Mouse (Mus musculus): ENCODE data around the gene Abcb9. TPM values are rescaled to one million over a fixed set of nuclear protein-coding genes. Genes with fewer than 3 reads are reported as not detected.
A peak's percentile ranks its signal among the peaks of the same experiment; 100 is the strongest.

Abcb9 gene
- total RNA-seq, 2 experiments from 2014 or later, result 3.5 to 5.2 TPM

DNA sequence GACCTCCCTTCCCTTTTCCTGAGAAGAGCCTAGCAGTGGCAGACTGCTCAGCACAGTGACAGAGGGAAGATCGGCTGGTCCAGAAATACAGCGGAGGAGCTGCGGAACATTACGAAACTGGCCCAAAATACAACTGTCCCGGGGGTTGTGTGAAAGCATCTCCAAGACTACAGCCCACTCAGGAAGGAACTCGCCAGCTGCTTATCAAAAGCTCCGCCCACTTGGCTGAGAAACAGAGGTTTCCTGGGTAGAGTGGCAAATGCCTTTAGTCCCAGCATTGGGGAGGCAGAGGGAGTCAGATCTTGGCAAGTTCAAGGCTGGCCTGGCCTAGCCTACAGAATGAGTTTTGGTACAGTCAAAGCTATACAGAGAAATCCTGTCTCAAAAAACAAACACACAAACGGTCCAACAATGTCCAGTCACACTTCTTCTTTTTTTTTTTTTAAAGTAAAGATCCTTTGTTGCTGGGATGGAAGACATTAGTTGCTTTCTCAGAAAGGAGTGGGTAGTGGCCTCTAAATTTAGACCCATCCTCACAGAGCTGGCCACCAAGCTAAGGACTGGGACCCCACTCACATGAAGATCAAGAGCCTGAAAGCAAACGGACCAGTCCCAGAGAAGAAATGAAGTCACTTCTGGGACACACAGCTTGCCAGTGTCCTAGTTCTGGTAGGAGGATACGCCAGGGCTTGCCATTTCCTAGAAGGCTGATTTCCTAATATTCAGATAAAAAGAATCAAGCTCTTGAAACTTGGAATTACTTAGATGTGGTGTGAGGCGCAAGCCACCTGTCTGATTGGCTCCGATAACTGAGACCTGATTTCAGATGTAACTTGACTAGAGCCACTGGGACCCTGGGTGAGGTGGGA is 76.0 kb downstream of the Abcb9 start:
- peak; percentile 69 for ATAC-seq (replicated peaks; ENCODE audit: low FRiP score, low TSS enrichment, poor library complexity, severe bottlenecking)

DNA sequence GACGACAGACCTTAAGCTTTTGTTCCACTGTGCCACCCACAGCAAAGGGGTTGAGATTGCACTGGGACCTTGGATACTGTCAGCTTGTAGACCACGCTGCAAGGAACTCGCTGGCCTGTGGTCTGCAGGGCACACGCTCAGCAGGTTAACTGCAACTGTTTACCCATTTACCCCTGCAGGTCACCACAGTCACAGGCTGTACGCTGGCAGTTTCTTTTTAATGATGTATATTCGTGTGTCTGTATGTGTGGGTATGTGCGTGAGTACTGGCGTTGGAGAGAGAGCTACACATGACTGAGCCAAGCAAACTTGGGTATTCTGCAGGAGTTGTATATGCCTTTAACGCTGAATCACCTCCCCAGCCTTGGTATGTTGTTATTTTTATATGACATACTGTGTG is 76.9 kb downstream of the Abcb9 start:
- peak; percentile 1; the same call in 1 of the 2 replicates for ATAC-seq (replicated peaks; ENCODE audit: low FRiP score, low TSS enrichment, poor library complexity, severe bottlenecking)

DNA sequence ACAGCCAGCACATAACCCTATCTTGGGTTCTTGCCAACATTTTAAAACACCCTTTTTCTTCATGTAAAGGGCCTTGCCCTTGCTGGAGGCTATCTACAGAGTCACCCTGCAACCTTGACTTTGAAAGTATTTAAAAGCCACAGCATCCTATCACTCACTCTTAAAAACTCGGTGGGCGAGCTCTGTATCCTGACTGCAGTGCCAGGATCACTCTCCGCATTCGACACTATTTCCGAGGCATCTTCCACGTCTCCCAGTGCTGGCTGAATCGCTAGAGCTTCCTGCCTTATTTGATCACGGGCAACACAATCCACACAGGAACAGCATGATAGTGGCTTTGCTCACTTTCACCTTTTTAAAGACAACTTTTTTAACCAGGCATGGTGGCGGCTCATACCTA is 77.7 kb downstream of the Abcb9 start:
- ATAC-seq (replicated peaks; ENCODE audit: low FRiP score, low TSS enrichment, poor library complexity, severe bottlenecking), result no peak

DNA sequence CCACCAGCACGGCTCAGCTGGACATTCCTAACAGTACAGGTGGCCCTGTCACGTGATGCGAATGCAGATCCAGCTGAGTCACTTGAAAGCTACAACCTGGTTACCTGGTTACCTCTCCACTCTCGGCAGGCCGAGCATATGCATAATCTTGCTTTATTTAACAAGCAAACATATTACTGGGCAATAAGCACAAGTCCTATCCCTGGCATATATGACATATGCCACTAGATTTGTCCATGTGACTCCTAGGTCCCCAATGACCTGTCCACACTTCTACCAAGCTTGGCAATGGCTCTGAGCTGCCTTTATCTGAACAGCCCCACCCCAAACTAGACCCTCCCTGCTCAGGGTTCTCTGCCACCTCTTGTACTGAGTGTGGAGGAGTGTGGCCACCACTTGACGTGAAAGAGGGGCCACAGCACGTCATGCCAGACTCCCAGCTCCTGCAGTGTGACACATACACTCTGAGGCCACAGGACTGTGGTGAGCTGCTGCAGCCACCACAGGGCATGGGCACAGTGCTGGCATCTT is 79.2 kb downstream of the Abcb9 start:
- ATAC-seq (replicated peaks; ENCODE audit: low FRiP score, low TSS enrichment, poor library complexity, severe bottlenecking), result no peak

DNA sequence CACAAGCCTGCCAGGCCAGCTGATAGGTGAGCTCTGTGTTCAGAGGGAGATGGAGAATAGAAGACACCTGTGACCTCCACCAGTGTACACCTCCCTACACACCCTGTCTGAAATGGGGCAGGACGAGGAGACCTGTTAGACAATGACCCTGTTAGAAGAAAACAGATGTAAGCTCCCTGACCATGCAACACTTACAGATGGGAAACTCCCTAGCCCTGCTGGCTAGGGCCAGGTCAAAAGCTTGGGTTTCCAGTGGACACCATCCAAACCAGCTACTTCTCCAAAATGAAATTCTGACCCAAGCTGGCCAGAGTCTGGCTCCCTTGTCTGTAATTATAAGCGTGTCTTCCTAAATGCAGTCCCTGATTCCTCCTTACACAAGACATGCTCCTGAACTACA is 79.9 kb downstream of the Abcb9 start:
- no peak for ATAC-seq (replicated peaks; ENCODE audit: low FRiP score, low TSS enrichment, poor library complexity, severe bottlenecking)

DNA sequence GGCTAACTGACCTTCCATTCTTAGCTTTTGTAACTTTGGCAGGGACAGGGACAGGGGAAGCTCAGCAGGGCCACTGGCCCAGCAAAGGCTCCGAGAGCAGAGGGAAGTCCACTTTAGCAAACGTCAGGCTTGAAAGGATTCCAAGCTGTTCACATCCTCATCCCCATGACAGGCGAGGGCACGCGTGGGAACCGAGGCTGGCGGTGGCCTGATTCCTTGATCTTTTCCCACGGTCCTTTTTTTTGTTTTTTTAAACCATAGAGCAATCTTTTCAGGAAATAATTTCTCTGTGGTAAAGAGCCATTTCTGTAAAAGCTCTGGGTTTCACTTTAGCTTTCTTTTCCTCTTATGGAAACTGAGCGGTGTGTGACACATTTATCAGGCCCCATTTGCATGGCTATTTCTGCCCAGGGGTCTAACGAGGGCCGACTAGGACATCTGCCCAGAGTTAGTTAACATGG is 80.8 kb downstream of the Abcb9 start:
- ATAC-seq (replicated peaks; ENCODE audit: low FRiP score, low TSS enrichment, poor library complexity, severe bottlenecking), result no peak

DNA sequence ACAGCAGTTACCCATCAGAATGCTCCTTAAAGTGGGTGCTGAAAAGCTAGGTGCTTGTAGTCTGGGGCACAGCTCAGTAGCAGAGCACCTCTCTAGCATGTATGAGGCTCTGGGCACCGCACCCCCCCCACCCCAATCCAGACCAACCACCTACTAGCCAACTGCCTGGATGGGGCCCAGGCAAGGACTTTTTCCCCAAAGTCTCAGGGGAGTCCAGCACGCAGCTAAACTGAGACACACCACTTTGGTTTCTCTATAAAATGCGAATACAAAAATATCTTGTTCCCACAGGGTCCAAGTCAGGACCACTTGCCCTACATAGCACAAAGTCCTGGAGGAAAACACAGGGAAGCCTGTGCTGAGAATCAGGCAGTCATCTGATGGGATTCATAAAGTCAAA is 81.4 kb downstream of the Abcb9 start:
- ATAC-seq (replicated peaks; ENCODE audit: low FRiP score, low TSS enrichment, poor library complexity, severe bottlenecking), result no peak

DNA sequence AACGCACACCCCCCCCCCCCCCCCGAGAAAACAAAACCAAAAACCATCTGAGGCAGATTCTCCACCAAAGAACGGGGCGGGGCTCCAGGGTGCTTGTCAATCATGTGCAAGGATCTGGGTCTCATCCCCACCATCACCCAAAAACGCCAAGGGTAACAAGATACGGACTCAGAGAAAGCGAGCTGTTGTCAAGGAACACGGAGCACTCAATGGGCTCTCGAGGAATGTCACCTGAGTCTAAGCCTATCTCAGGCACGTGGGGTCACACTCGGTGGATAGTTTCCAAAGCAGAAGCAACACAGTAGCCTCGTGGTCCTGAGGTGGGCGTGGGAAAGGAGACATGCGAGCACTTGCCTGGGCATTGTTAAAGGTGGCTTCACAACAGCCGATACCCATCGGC is 81.9 kb downstream of the Abcb9 start:
- no peak for ATAC-seq (replicated peaks; ENCODE audit: low FRiP score, low TSS enrichment, poor library complexity, severe bottlenecking)

DNA sequence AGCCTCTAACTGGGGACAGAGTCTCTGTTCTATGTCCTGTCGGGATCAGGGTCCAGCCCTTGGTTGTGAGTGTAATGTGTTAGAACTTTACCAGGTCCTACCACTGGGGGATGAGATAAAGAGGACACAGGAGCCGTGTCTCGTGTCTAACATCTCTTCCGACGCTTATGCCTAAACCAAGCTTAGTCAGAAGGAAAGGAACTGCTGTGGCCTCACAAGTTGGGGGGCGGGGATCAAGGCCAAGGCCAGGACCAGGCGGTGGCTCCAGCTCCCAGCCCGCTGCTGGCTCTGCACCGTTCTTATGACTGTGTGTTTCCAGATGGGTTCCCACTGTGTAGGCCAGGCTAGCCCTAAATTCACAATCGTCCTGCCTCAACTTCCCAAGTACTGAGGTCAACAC is 82.7 kb downstream of the Abcb9 start:
- ATAC-seq (replicated peaks; ENCODE audit: low FRiP score, low TSS enrichment, poor library complexity, severe bottlenecking), result 0 out of 2 replicates have a peak, but pooled peaks have one; percentile 9

DNA sequence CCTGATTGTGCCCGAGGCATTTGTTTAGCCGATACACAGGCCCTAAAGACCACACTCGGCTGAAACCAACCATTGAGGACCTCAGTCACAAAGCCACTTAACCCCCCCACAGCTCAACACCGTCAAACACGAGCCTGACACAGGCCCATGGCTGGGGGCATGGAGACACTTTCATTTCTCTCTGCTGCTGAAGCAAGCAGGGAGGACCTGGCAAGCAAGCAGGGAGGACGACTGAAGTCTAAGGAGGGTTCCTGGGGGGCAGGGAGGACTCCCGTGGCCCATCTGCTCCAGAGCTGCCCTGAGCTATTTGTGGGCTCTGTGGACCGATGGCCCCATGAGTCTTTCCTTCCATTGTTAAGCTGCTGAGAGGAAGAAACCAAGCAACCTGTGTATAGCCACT is 83.7 kb downstream of the Abcb9 start:
- no peak for ATAC-seq (replicated peaks; ENCODE audit: low FRiP score, low TSS enrichment, poor library complexity, severe bottlenecking)

Other genes starting within 250 kb of the Abcb9 start
- gene Hcar2, start 230.3 kb downstream of the Abcb9 start, total RNA-seq (2014; fragmentation: Nextera tagmentation), result not detected in 2 replicates
- not detected in 2 replicates for gene Hcar2, start 230.3 kb downstream of the Abcb9 start, total RNA-seq (2017)
- gene Hcar1, start 215.8 kb downstream of the Abcb9 start, total RNA-seq (2014; fragmentation: Nextera tagmentation), result not detected in 2 replicates
- gene Hcar1, start 215.8 kb downstream of the Abcb9 start, total RNA-seq (2017), result not detected in 2 replicates
- gene Denr, start 188.6 kb downstream of the Abcb9 start, total RNA-seq (2014; fragmentation: Nextera tagmentation), result 102 and 106 TPM in 2 replicates
- gene Denr, start 188.6 kb downstream of the Abcb9 start, total RNA-seq (2017), result 96.4 and 102 TPM in 2 replicates
- not detected in 2 replicates for gene Gm43518, start 168.4 kb downstream of the Abcb9 start, total RNA-seq (2014; fragmentation: Nextera tagmentation)
- not detected in 2 replicates for gene Gm43518, start 168.4 kb downstream of the Abcb9 start, total RNA-seq (2017)
- gene Ccdc62, start 165.1 kb downstream of the Abcb9 start, total RNA-seq (2014; fragmentation: Nextera tagmentation), result 2.1 and 3.3 TPM in 2 replicates
- 2.6 and 4.2 TPM in 2 replicates for gene Ccdc62, start 165.1 kb downstream of the Abcb9 start, total RNA-seq (2017)
- gene Hip1r, start 122.2 kb downstream of the Abcb9 start, total RNA-seq (2014; fragmentation: Nextera tagmentation), result 9.3 and 9.5 TPM in 2 replicates
- gene Hip1r, start 122.2 kb downstream of the Abcb9 start, total RNA-seq (2017), result 13.7 and 30.9 TPM in 2 replicates
- gene Vps37b, start 63.5 kb downstream of the Abcb9 start, total RNA-seq (2014; fragmentation: Nextera tagmentation), result 20.8 and 34.3 TPM in 2 replicates
- gene Vps37b, start 63.5 kb downstream of the Abcb9 start, total RNA-seq (2017), result 12.8 and 15.5 TPM in 2 replicates
- 16.1 and 16.8 TPM in 2 replicates for gene Ogfod2, start 16.5 kb upstream of the Abcb9 start, total RNA-seq (2014; fragmentation: Nextera tagmentation)
- 8.0 and 11.9 TPM in 2 replicates for gene Ogfod2, start 16.5 kb upstream of the Abcb9 start, total RNA-seq (2017)
- 88.4 and 129 TPM in 2 replicates for gene Arl6ip4, start 20.3 kb upstream of the Abcb9 start, total RNA-seq (2014; fragmentation: Nextera tagmentation)
- gene Arl6ip4, start 20.3 kb upstream of the Abcb9 start, total RNA-seq (2017), result 120 and 128 TPM in 2 replicates
- 23.7 and 33.3 TPM in 2 replicates for gene Pitpnm2, start 154.0 kb upstream of the Abcb9 start, total RNA-seq (2014; fragmentation: Nextera tagmentation)
- gene Pitpnm2, start 154.0 kb upstream of the Abcb9 start, total RNA-seq (2017), result 6.5 and 10.9 TPM in 2 replicates
- 19.5 and 24.7 TPM in 2 replicates for gene Mphosph9, start 232.2 kb upstream of the Abcb9 start, total RNA-seq (2014; fragmentation: Nextera tagmentation)
- 24.7 and 36.7 TPM in 2 replicates for gene Mphosph9, start 232.2 kb upstream of the Abcb9 start, total RNA-seq (2017)
- 9.2 and 13.2 TPM in 2 replicates for gene 2810006K23Rik, start 232.3 kb upstream of the Abcb9 start, total RNA-seq (2014; fragmentation: Nextera tagmentation)
- 16.6 and 18.7 TPM in 2 replicates for gene 2810006K23Rik, start 232.3 kb upstream of the Abcb9 start, total RNA-seq (2017)

All from megakaryocyte-erythroid progenitor cell, adult 5-6 weeks (primary cell).